Mouse (Mus musculus) urinary bladder, adult 2 months (tissue): ENCODE measurements around the gene Gm28308. TPM values are rescaled to one million over a fixed set of nuclear protein-coding genes. Genes with fewer than 3 reads are reported as not detected.

ENCODE experiments used
- DNase-seq: peaks from one replicate; pipeline ENCODE4 v3.0.0; 2022; ENCODE audit warnings: low spot score
- polyA plus RNA-seq: library from polyadenylated mRNA; depleted of rRNA; stranded (reverse); fragments of >200 nt; gene quantifications from 2 replicates; pipeline ENCODE4 v1.2.3, GENCODE M21; 2012; rRNA removed

The Gm28308 gene
- 0.88 and 1.2 TPM in 2 replicates for polyA plus RNA-seq

GRCm38 (mm10) chr6:52213119-52213986 is at the start of gene Gm28308, which contains the start of gene Hoxa3:
Gm28308 (minus strand) TSS chr6:52213339.
Hoxa3 (minus strand) TSS chr6:52213336.
- DNase-seq = peak; percentile 80

DNA sequence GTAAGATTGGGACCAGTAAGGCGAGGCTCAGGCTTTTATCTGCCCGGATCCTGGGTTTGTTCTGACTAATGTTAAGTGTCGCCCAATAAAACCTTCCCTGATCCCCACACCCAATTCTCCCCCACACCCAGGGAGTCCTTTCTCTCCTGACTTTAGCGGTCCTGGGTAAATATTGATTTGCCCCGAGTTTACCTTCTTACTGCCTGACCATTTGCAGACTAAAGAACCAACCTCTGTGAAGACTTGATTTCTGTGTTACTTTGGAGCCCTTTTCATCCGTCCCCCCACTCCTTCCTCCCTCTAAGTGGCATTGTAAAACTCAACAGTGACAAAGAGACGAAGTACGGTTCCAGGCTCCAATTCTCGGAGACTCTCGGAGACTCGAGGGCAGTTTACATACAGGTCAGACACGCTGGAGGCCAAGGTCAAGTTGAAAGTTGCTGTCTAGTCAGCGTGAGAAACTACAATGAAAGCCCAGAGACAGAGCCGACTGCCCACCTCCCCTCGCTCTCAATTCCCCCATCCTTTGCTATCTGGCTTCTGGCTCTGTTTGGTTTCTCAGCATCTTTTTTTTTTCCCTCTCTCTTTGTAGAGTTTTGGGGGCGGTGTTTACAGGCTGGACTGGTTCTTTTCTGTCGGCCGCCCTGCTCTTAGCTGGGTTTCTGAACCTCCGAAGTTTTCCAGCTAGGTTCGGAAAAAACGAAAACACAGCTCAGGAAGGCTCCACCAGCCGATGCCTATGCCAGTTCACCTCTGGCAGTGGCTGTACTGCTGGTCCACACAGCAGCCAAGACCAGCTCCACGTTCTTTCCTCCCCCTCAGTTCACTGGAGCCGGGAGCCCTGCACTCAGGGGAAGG is 49.6 kb upstream of the Gm28308 start:
- DNase-seq = peak; percentile 32

DNA sequence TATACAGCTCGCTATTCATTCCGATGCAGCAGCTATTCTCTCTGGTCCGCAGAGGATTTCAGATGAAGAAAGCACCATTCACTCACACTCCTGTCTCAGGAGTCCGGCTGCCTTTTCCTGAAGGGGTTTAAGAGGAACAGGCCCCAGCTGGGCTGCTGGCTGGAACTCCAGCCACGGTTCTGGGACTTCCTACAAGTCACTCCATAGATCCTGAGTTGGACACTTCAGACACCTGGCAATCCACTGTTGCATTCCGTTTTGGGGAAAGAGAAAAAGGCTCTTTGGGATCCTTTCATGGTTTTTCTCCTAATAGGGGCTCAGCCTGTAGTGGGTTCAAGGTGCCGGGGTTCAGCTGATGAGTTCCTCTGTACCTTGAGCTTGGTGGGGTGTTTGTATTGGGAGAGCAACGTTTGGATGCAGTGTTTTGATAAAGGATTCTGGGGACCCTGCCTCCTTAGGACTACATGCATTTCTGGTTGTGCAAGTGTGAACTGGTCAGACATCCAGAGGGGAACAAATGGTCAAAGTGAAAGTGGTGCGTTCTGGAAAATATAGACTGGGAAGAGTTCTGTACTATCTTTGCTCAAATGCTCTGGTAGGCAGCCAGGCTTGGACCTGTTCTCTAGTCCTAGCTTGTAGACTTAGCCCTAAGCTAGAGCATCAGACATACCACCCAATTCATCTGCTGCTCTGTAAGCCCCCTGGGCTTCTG is 48.8 kb upstream of the Gm28308 start:
- no peak for DNase-seq

DNA sequence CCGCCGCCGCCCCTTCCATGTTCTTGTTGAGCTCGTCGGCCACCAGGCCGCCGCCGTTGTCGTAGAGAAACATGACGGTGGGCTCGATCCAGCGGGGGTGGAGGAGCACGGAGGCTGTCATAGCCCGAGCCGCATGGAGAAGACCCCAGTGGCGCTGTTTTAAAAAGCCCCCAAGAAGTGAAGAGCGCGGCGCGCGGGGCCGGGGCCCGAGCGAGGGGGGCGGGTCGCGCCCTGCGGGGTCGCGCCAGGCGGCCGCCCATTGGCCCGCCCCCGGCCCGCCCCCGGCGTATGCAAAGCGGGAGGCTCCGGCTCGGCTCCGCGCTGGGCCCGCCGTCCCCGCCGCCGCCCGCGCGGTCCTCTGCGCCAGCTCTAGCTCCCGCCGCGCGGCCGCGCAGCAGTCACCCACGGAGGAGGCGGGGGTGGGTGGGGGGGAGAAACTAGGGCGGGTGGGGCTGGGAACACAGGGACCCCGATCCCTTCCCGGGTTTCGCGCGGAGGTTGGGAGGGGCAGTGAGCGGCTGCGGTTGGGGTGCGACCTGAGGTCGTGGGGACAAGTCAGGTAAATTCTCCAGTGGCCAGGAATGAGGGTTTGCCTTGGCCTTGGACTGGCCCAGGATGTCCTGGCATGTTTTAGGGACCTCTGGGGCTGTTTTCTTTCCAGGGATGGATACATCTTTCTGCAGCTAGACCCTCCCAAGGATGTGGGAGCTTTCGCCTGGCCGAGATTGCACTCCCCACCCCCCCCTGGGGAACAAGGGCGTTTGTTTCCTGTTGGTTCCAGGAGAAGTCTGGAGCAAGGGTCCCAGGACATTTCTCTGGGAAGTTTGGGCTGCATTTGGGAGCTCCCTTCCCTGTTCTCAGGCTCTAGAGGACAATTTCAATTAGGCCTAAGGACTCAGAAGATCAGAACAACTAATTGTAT is 47.8 kb upstream of the Gm28308 start, which contains the start of gene Hoxa13:
Gene Hoxa13 (minus strand): TSS at position 227 of the 922 bp plus-strand sequence.
- DNase-seq = peak; percentile 67

DNA sequence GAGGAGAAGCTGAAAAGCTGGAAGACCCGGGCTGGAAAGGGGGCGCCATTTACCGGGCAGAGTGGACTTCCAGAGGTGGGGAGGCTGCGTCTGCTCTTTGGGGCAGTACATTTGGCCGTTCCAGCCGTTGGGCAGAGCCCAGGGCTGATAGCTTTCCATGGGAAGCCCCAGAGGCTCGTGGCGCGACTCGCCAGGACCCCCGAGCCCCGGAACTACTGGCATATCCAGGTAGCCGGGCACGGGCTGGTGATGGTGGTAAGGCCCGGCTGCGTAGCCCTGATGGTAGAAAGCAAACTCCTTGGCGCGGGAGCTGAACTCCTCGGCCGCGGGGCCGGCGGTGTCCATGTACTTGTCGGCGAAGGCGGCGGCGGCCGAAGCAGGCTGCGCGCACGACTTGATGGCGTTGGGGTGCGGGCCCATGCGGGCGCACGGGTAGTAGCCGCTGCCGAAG is 46.7 kb upstream of the Gm28308 start:
- peak; percentile 62 for DNase-seq

DNA sequence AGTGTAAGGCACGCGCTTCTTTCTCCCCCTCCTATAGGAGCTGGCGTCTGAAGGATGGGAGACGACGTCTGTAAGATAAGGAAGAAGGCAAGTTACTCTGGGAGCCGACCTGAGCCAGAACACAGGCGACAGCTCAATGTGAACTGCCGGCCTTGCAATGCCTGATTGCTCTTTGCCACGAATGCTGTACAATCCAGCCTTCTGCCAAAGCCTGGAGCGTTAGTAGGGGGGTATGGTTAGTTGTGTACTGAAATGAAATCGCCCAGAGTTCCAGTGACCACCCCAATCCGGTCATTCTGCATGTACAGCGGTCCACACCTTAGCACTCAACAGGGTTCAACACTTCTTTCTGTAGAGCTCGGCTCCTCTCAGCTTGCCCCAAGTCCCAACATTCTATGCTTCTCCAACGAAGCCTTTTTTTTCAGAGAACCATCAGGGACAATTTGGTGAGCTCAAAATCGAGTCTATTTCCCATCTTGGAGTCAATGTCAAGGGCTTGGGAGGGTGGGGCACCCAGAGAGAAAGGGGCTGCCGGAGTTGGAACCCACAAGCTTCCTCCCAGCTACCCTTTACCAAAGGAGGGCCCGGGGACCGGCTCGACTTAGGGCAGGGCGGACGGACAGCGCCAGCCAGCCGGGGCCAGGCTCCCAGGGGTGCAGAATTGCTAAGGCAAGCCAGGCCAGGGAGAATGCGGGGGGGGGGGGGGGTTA is 46.1 kb upstream of the Gm28308 start:
- peak; percentile 49 for DNase-seq

- peak; percentile 71 for DNase-seq
Measured at GRCm38 (mm10) chr6:52256956-52257355, 43.8 kb upstream of the Gm28308 start.

- peak; percentile 76 for DNase-seq
Measured at GRCm38 (mm10) chr6:52253511-52254500, 40.7 kb upstream of the Gm28308 start.

- peak; percentile 67 for DNase-seq
Measured at GRCm38 (mm10) chr6:52252775-52253376, 39.7 kb upstream of the Gm28308 start.

DNA sequence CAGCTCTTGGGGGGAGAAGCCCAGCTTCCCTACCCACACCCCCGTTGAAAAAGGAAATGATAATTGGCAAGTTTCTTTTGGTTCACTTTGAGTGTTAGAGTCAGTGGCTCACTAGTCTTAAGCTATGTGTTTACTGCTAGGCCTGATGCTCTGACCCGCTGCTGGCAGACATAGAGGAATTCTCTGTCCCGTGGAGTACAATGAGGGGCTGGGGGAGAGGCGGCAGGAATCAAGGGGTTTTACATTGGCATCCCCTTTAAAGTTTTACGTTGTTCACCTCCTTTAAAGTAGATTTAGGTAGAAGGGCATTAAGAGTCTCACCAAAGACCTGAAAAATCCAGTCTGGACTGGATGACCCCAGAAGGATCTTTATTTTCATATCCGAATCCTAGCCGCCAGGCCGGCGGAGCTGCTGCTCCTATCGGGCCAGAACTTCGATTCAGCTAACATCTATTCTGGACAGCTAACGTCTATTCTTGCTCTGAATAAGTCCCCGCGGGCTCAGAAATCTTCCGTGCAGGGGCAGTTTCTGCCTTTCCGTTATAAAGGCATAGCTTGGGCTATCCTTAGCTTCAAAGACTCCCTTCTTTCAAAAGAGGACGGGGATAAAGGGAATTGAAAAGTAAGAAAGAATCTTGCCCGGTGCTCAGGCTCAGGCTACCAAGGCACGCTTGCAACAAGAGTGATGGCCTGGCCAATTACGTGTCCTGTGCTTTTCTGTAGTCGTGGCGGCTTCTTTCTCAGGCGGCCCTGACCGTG is 39.1 kb upstream of the Gm28308 start:
- DNase-seq = peak; percentile 41

- no peak for DNase-seq
Measured at GRCm38 (mm10) chr6:52251177-52251879, 38.2 kb upstream of the Gm28308 start.

DNA sequence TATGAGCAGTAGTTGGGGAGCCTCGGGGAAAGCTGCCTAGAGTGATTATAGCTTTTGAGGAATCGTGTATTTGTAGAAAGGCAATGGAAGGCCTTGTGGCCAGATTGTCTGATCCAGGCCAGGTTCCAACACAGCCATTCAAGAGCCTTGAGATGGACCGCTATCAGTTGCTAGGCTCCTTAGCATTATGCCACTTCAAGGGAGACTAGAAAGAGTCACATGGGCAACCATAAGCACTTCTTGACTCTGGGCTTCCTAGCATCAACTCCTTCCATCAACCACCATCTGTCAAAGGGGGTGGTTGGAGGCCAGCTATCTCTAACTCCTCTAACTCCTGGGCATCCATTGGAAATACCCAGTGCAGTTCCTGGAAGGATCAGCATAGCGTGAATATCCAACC is 36.7 kb upstream of the Gm28308 start:
- DNase-seq = no peak

- DNase-seq = no peak
Measured at GRCm38 (mm10) chr6:52249415-52249738, 36.2 kb upstream of the Gm28308 start.

DNA sequence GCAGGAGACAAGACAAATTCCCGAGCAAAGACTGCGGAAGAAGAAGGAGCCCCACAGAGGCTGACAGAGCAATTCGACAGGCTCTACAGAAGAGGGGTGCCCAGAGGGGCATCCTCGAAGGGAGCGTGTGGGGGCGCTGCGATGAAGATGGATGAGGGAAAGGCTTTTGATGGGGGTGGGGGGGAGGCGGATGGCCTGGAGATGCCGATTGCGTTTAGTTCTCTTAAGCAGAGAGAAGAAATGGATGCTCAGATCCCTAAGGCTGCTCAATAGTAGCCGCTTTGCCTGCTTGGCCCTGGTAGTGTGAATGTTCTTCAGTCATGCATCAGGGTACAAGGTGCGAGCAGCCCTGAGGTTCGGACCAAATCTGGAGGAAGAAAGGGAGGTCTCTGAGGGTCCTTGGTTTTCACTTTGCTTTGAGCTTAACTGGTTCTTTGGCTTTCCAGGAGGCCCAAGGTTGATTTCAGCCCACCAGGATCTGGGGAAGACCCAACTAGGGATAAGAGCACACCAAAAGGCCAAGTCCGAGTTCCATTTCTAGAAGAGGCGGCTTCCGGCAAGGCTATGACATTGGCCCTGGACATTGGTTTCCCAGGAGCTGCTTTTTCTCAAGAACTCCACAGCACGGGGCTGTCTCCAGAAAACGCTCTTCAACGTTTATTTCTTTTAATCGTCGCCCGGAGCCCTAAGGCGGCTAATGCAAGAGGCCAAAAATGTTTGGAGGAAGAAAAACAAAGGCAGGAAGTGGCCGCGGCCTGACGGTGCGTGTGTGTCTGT is 35.7 kb upstream of the Gm28308 start:
- DNase-seq = peak; percentile 44

DNA sequence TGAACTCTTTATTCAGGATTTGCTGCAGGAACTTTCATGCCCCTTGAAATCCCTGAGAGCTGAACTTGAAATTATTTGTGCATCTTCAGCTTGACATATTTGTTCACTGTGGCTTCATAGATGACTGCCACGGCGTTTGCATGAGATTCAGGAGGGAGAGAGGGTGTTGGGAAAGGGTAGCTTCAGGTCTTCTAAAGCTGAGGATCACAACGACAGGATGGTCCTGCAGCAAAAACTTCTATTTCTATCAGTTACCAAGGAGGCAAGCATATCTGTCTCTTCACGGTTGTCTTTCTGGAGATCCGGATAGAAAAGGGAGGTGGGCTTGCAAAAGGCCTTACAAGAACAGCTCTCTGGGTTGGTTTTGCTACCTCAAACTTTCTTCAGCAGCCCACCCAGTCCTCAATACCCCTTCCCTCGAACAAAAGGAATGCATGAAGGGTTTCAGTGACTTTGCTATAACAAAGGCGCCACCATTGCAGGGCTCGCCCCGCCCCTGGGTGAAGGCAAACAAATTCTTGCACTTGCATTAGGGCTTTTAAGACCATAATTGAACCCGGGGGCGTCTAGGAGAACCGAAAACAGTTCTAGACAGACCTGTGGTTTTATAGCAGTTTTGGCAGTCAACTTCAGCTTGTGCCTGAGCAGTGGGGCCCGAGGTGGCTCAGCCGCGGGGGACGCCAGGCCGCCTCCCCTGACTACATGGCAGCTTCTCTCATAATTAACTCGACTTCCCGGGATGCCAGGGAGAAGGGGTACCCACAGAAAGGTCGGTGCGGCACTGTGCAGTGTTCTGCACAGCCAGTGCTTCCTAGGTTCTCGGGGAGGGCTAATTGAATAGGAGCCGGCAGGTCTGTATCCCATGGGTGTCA is 34.9 kb upstream of the Gm28308 start:
- peak; percentile 55 for DNase-seq
